Mouse (Mus musculus) small intestine, adult 2 months (tissue): Measurements from ENCODE around the gene Mrpl50. TPM values are rescaled to one million over a fixed set of nuclear protein-coding genes. Genes with fewer than 3 reads are reported as not detected.

Source experiments
- H3K27ac ChIP-seq: fragments of 200-500 bp; 2 replicates; pipeline ENCODE4 v1.5.1; 2012; ENCODE audit warnings: low read depth, low read length, control low read depth, inconsistent platforms; ENCODE audit not compliant: insufficient read depth
- H3K27me3 ChIP-seq: fragments of 200-500 bp; 2 replicates; pipeline ENCODE4 v1.6.1; 2012; ENCODE audit warnings: mild to moderate bottlenecking, moderate library complexity, low read length, inconsistent platforms; ENCODE audit not compliant: control insufficient read depth, insufficient read depth
- H3K36me3 ChIP-seq: fragments of 200-500 bp; 2 replicates; pipeline ENCODE4 v1.6.1; 2012; ENCODE audit warnings: mild to moderate bottlenecking, low read length, control low read depth, inconsistent platforms; ENCODE audit not compliant: control insufficient read depth, insufficient read depth
- H3K4me1 ChIP-seq: fragments of 200-500 bp; 2 replicates; pipeline ENCODE4 v1.6.1; 2012; ENCODE audit warnings: low read length, inconsistent platforms, mixed read lengths; ENCODE audit not compliant: control insufficient read depth, insufficient read depth, insufficient read length
- H3K4me3 ChIP-seq: fragments of 200-500 bp; 2 replicates; pipeline ENCODE4 v1.5.1; 2012; ENCODE audit warnings: low read depth, mild to moderate bottlenecking, control low read depth, inconsistent platforms, low read length, moderate library complexity
- CTCF ChIP-seq: fragments of 200-500 bp; IDR thresholded peaks from 2 replicates; pipeline ENCODE4 v1.5.1; 2012; ENCODE audit warnings: low read depth, mild to moderate bottlenecking, control low read depth, inconsistent platforms, low read length, moderate library complexity, mixed read lengths; ENCODE audit not compliant: insufficient replicate concordance, insufficient read length; ENCODE audit errors: extremely low read depth
- POLR2A ChIP-seq: fragments of 200-500 bp; IDR thresholded peaks from 2 replicates; pipeline ENCODE4 v1.6.1; 2012; ENCODE audit warnings: low read depth, mild to moderate bottlenecking, control low read depth, inconsistent platforms, low read length, moderate library complexity
- WGBS: fragments of 180-500 bp; shearing (Covaris S2); methylation state at CpG from one replicate; pipeline ENCODE4 v1.1.7; 2018; 5-methylcytosine and 5-hydroxymethylcytosine counted together
- polyA plus RNA-seq: library from polyadenylated mRNA; depleted of rRNA; stranded (reverse); fragments of >200 nt; gene quantifications from 2 replicates; pipeline ENCODE4 v1.2.3, GENCODE M21; 2012; rRNA removed

Mrpl50 gene
- 0.46 and 0.98 TPM in 2 replicates for polyA plus RNA-seq

- peak within 1 kb of the TSS; percentile 74 for H3K4me3 ChIP-seq
- no peaks in the 10 kb centered on the region for H3K36me3 ChIP-seq
- TF ChIP-seq CTCF (no peak), POLR2A (peak; percentile 67; the same call in 1 of the 2 replicates)
- under 1% methylated on average over 41 of the region's 41 CpGs for WGBS
- no peaks in the 10 kb centered on the region for H3K27me3 ChIP-seq
- peaks cover 5% of the 10 kb centered on the region; the same call in 1 of the 2 replicates for H3K4me1 ChIP-seq
- H3K27ac ChIP-seq = peak within 1 kb of the TSS; percentile 7; the same call in 1 of the 2 replicates
Measured at GRCm38 (mm10) chr4:49520572-49521340, at the start of gene Mrpl50, which contains the start of gene Zfp189. TSS of gene Mrpl50 (minus strand) at chr4:49521093. TSS of gene Zfp189 (plus strand) at chr4:49521176.

GRCm38 (mm10) chr4:49567613-49568012 lies 46.7 kb upstream of the Mrpl50 start:
- TF ChIP-seq CTCF = peak; percentile 35; the same call in 1 of the 2 replicates
- no peak for TF ChIP-seq POLR2A
- 10% methylated on average over 3 of the region's 3 CpGs for WGBS
- no peaks in the 10 kb centered on the region for H3K4me1 ChIP-seq
- no peaks in the 10 kb centered on the region for H3K36me3 ChIP-seq
- H3K27ac ChIP-seq = no peak overlapping the region
- H3K4me3 ChIP-seq = no peak overlapping the region
- no peaks in the 10 kb centered on the region for H3K27me3 ChIP-seq

GRCm38 (mm10) chr4:49559915-49560772 lies 39.3 kb upstream of the Mrpl50 start:
- Histone ChIP-seq H3K36me3 (no peaks in the 10 kb centered on the region), H3K27me3 (no peaks in the 10 kb centered on the region), H3K4me3 (no peak overlapping the region), H3K27ac (peak overlapping the region; percentile 79), H3K4me1 (peaks cover 27% of the 10 kb centered on the region)
- WGBS = 33% methylated on average over 20 of the region's 20 CpGs
- TF ChIP-seq POLR2A (peak; percentile 45; the same call in 1 of the 2 replicates), CTCF (no peak)

GRCm38 (mm10) chr4:49558181-49558580 lies 37.3 kb upstream of the Mrpl50 start:
- Histone ChIP-seq H3K4me3 (no peak overlapping the region), H3K4me1 (peaks cover 29% of the 10 kb centered on the region), H3K36me3 (no peaks in the 10 kb centered on the region), H3K27me3 (no peaks in the 10 kb centered on the region), H3K27ac (peak overlapping the region; percentile 87)
- WGBS = 29% methylated on average over 2 of the region's 2 CpGs
- TF ChIP-seq CTCF = no peak
- no peak for TF ChIP-seq POLR2A

- TF ChIP-seq POLR2A = no peak
- no peak for TF ChIP-seq CTCF
- Histone ChIP-seq H3K27ac (peak overlapping the region; percentile 87), H3K36me3 (no peaks in the 10 kb centered on the region), H3K4me3 (no peak overlapping the region), H3K4me1 (peaks cover 32% of the 10 kb centered on the region), H3K27me3 (no peaks in the 10 kb centered on the region)
- 100% methylated on average over 7 of the region's 7 CpGs for WGBS
Measured at GRCm38 (mm10) chr4:49557375-49557774, 36.5 kb upstream of the Mrpl50 start.

GRCm38 (mm10) chr4:49553380-49553779 lies 32.5 kb upstream of the Mrpl50 start:
- H3K4me3 ChIP-seq = no peak overlapping the region
- H3K27me3 ChIP-seq = no peaks in the 10 kb centered on the region
- TF ChIP-seq CTCF = no peak
- no peak for TF ChIP-seq POLR2A
- 27% methylated on average over 5 of the region's 5 CpGs for WGBS
- H3K4me1 ChIP-seq = peaks cover 10% of the 10 kb centered on the region; the same call in 1 of the 2 replicates
- no peaks in the 10 kb centered on the region; the same call in 1 of the 2 replicates for H3K36me3 ChIP-seq
- peak overlapping the region; percentile 92 for H3K27ac ChIP-seq

- H3K27ac ChIP-seq = peak within 1 kb of the TSS; percentile 100
- 12% methylated on average over 3 of the region's 3 CpGs for WGBS
- peaks cover 5% of the 10 kb centered on the region; the same call in 1 of the 2 replicates for H3K4me1 ChIP-seq
- H3K36me3 ChIP-seq = peaks cover 17% of the 10 kb centered on the region
- H3K4me3 ChIP-seq = peak within 1 kb of the TSS; percentile 60
- H3K27me3 ChIP-seq = no peaks in the 10 kb centered on the region
- TF ChIP-seq POLR2A = peak; percentile 92; the same call in 1 of the 2 replicates
- TF ChIP-seq CTCF = no peak
Measured at GRCm38 (mm10) chr4:49549383-49549782, 28.5 kb upstream of the Mrpl50 start, which contains the start of gene Aldob. TSS of gene Aldob (minus strand) at chr4:49549546.
